Mouse (Mus musculus) MEL (cell line): ENCODE measurements around the gene Mob4. TPM values are rescaled to one million over a fixed set of nuclear protein-coding genes. Genes with fewer than 3 reads are reported as not detected.

ENCODE experiments used
- DNase-seq: peaks from one replicate; pipeline ENCODE4 v3.0.0; 2011; ENCODE audit warnings: low read depth, low spot score
- H3K27ac ChIP-seq: 2 replicates; pipeline ENCODE4 v1.5.1; 2012; ENCODE audit warnings: low read depth, mild to moderate bottlenecking, control low read depth, low read length, moderate library complexity; ENCODE audit not compliant: control insufficient read depth
- H3K27me3 ChIP-seq, 2 experiments: fragments of 150-350 bp in 1 of 2; sonication (generic) in 1 of 2; 2 replicates each; pipeline ENCODE4 v1.6.1; 2012; ENCODE audit warnings: low read length in 2 of 2, mild to moderate bottlenecking in 2 of 2, improper control_type of control experiment in 1 of 2, moderate library complexity in 1 of 2; ENCODE audit not compliant: insufficient read depth in 2 of 2, control insufficient read depth in 1 of 2
- H3K36me3 ChIP-seq, 2 experiments: 2 replicates each; pipeline ENCODE4 v1.6.1; 2012 to 2014; ENCODE audit warnings: low read length in 2 of 2, improper control_type of control experiment in 1 of 2, inconsistent platforms in 1 of 2, mild to moderate bottlenecking in 1 of 2; ENCODE audit not compliant: insufficient read depth in 2 of 2, control insufficient read depth in 1 of 2
- H3K4me1 ChIP-seq, 2 experiments: fragments of 150-350 bp in 1 of 2; sonication (generic) in 1 of 2; 2 replicates each; pipeline ENCODE4 v1.6.1; 2012; ENCODE audit warnings: low read length in 2 of 2, improper control_type of control experiment in 1 of 2, mild to moderate bottlenecking in 1 of 2; ENCODE audit not compliant: insufficient read depth in 2 of 2, control insufficient read depth in 1 of 2
- H3K4me3 ChIP-seq, 2 experiments: fragments of 150-350 bp in 1 of 2; sonication (generic) in 1 of 2; 2 replicates each; pipeline ENCODE4 v1.5.1; 2012; ENCODE audit warnings: low read depth in 2 of 2, low read length in 2 of 2, mild to moderate bottlenecking in 2 of 2, moderate library complexity in 2 of 2, control low read depth in 1 of 2, improper control_type of control experiment in 1 of 2; ENCODE audit not compliant: control insufficient read depth in 1 of 2, insufficient read depth in 1 of 2
- H3K79me2 ChIP-seq: 2 replicates; pipeline ENCODE4 v1.6.1; 2012; ENCODE audit warnings: mild to moderate bottlenecking, low read length, moderate library complexity; ENCODE audit not compliant: control insufficient read depth, poor library complexity, insufficient read depth
- H3K9ac ChIP-seq: 2 replicates; pipeline ENCODE4 v1.6.1; 2012; ENCODE audit warnings: low read depth, mild to moderate bottlenecking, control low read depth, low read length, moderate library complexity; ENCODE audit not compliant: control insufficient read depth, poor library complexity, severe bottlenecking
- H3K9me3 ChIP-seq: fragments of 150-350 bp; sonication (generic); replicated peaks from 2 replicates; pipeline ENCODE4 v1.6.1; 2012; ENCODE audit warnings: mild to moderate bottlenecking, low read length, improper control_type of control experiment, moderate library complexity; ENCODE audit not compliant: insufficient read depth
- BHLHE40 ChIP-seq: IDR thresholded peaks from 2 replicates; pipeline ENCODE4 v1.6.1; 2012; ENCODE audit warnings: low read depth, mild to moderate bottlenecking, inconsistent platforms, low read length, improper control_type of control experiment, borderline replicate concordance
- CHD1 ChIP-seq: IDR thresholded peaks from 2 replicates; pipeline ENCODE4 v1.6.1; 2012; ENCODE audit warnings: low read depth, mild to moderate bottlenecking, inconsistent platforms, low read length, improper control_type of control experiment
- CHD2 ChIP-seq: IDR thresholded peaks from 2 replicates; pipeline ENCODE4 v1.6.1; 2011; ENCODE audit warnings: low read length, improper control_type of control experiment
- CTCF ChIP-seq, 3 experiments: IDR thresholded peaks in 2 of 3; conservative IDR thresholded peaks in 1 of 3; 2 replicates each; pipeline ENCODE4 v1.5.1; 2011 to 2012; ENCODE audit warnings: low read length in 3 of 3, low read depth in 2 of 3, mild to moderate bottlenecking in 2 of 3, improper control_type of control experiment in 1 of 3, inconsistent platforms in 1 of 3, mixed read lengths in 1 of 3, moderate library complexity in 1 of 3; ENCODE audit not compliant: control insufficient read depth in 1 of 3, insufficient read depth in 1 of 3, poor library complexity in 1 of 3, severe bottlenecking in 1 of 3
- E2F4 ChIP-seq: IDR thresholded peaks from 2 replicates; pipeline ENCODE4 v1.6.1; 2011; ENCODE audit warnings: low read depth, low read length, improper control_type of control experiment, borderline replicate concordance
- ELF1 ChIP-seq: IDR thresholded peaks from 2 replicates; pipeline ENCODE4 v1.6.1; 2014; ENCODE audit warnings: low read depth, mild to moderate bottlenecking, inconsistent platforms, low read length, improper control_type of control experiment, moderate library complexity
- EP300 ChIP-seq, 2 experiments: IDR thresholded peaks; 2 replicates each; pipeline ENCODE4 v1.6.1; 2011; ENCODE audit warnings: improper control_type of control experiment in 2 of 2, low read length in 2 of 2, low read depth in 1 of 2, mild to moderate bottlenecking in 1 of 2
- GATA1 ChIP-seq: IDR thresholded peaks from 2 replicates; pipeline ENCODE4 v1.6.1; 2011; ENCODE audit warnings: low read depth, low read length, improper control_type of control experiment
- KAT2A ChIP-seq: conservative IDR thresholded peaks from 2 replicates; pipeline ENCODE4 v1.6.1; 2012; ENCODE audit warnings: low read depth, low read length, improper control_type of control experiment, inconsistent platforms
- MAX ChIP-seq: IDR thresholded peaks from 2 replicates; pipeline ENCODE4 v1.6.1; 2011; ENCODE audit warnings: low read length, improper control_type of control experiment
- MXI1 ChIP-seq: IDR thresholded peaks from 2 replicates; pipeline ENCODE4 v1.6.1; 2011; ENCODE audit warnings: mild to moderate bottlenecking, low read depth, low read length, improper control_type of control experiment
- MYB ChIP-seq: IDR thresholded peaks from 2 replicates; pipeline ENCODE4 v1.6.1; 2011; ENCODE audit warnings: mild to moderate bottlenecking, low read depth, low read length, improper control_type of control experiment
- MYC ChIP-seq: IDR thresholded peaks from 2 replicates; pipeline ENCODE4 v1.6.1; 2011; ENCODE audit warnings: low read depth, mild to moderate bottlenecking, low read length, improper control_type of control experiment, moderate library complexity
- NRF1 ChIP-seq: IDR thresholded peaks from 2 replicates; pipeline ENCODE4 v1.6.1; 2014; ENCODE audit warnings: low read depth, mild to moderate bottlenecking, inconsistent platforms, low read length, improper control_type of control experiment, moderate library complexity; ENCODE audit not compliant: poor library complexity, insufficient read depth, severe bottlenecking
- POLR2A ChIP-seq, 2 experiments: IDR thresholded peaks; 2 replicates each; pipeline ENCODE4 v1.6.1; 2011 to 2012; ENCODE audit warnings: low read length in 2 of 2, mild to moderate bottlenecking in 2 of 2, control low read depth in 1 of 2, improper control_type of control experiment in 1 of 2, low read depth in 1 of 2, moderate library complexity in 1 of 2; ENCODE audit not compliant: control insufficient read depth in 1 of 2, insufficient read depth in 1 of 2, poor library complexity in 1 of 2
- POLR2AphosphoS2 ChIP-seq: IDR thresholded peaks from 2 replicates; pipeline ENCODE4 v1.6.1; 2011; ENCODE audit warnings: low read length, improper control_type of control experiment
- RAD21 ChIP-seq: IDR thresholded peaks from 2 replicates; pipeline ENCODE4 v1.6.1; 2011; ENCODE audit warnings: mild to moderate bottlenecking, low read depth, low read length, improper control_type of control experiment
- RCOR1 ChIP-seq: IDR thresholded peaks from 2 replicates; pipeline ENCODE4 v1.6.1; 2012; ENCODE audit warnings: low read depth, mild to moderate bottlenecking, inconsistent platforms, low read length, improper control_type of control experiment
- SIN3A ChIP-seq: IDR thresholded peaks from 2 replicates; pipeline ENCODE4 v1.6.1; 2012; ENCODE audit warnings: low read length, improper control_type of control experiment, inconsistent platforms
- SMC3 ChIP-seq: IDR thresholded peaks from 2 replicates; pipeline ENCODE4 v1.6.1; 2011; ENCODE audit warnings: low read depth, low read length, improper control_type of control experiment
- TAL1 ChIP-seq: IDR thresholded peaks from 2 replicates; pipeline ENCODE4 v1.6.1; 2012; ENCODE audit warnings: mild to moderate bottlenecking, inconsistent platforms, low read length, moderate library complexity, mixed read lengths
- TBP ChIP-seq: IDR thresholded peaks from 2 replicates; pipeline ENCODE4 v1.8.0; 2011; ENCODE audit warnings: low read depth, low read length, improper control_type of control experiment
- USF1 ChIP-seq: IDR thresholded peaks from 2 replicates; pipeline ENCODE4 v1.6.1; 2014; ENCODE audit warnings: low read depth, mild to moderate bottlenecking, inconsistent platforms, low read length, improper control_type of control experiment, moderate library complexity
- ZC3H11A ChIP-seq: IDR thresholded peaks from 2 replicates; pipeline ENCODE4 v1.6.1; 2012; ENCODE audit warnings: low read depth, mild to moderate bottlenecking, inconsistent platforms, low read length, improper control_type of control experiment
- ZKSCAN1 ChIP-seq: IDR thresholded peaks from 2 replicates; pipeline ENCODE4 v1.6.1; 2012; ENCODE audit warnings: low read depth, mild to moderate bottlenecking, inconsistent platforms, low read length, improper control_type of control experiment, moderate library complexity
- ZMIZ1 ChIP-seq: IDR thresholded peaks from 2 replicates; pipeline ENCODE4 v1.6.1; 2012; ENCODE audit warnings: low read depth, mild to moderate bottlenecking, inconsistent platforms, low read length, improper control_type of control experiment, moderate library complexity
- ZNF384 ChIP-seq: IDR thresholded peaks from 2 replicates; pipeline ENCODE4 v1.6.1; 2012; ENCODE audit warnings: low read depth, mild to moderate bottlenecking, inconsistent platforms, low read length, improper control_type of control experiment
- polyA plus RNA-seq, 2 experiments: library from polyadenylated mRNA; stranded (reverse) in 1 of 2; unstranded in 1 of 2; fragments of >175 nt in 1 of 2; fragments of >200 nt in 1 of 2; gene quantifications; 2 replicates each; pipeline versions ENCODE4 v1.2.1 to v1.2.4; 2012; ENCODE audit warnings: low replicate concordance in 2 of 2, low read depth in 1 of 2; ENCODE audit not compliant: insufficient read length in 2 of 2, insufficient read depth in 1 of 2, missing spikeins in 1 of 2
- total RNA-seq: library from RNA; depleted of rRNA; stranded (reverse); fragments of 300-350 nt; gene quantifications from 2 replicates; pipeline ENCODE4 v1.2.3, GENCODE M21; 2012

Gene Mob4
- total and polyA plus RNA-seq, 3 experiments: 22.0 to 62.1 (median 26.6) TPM

GRCm38 (mm10) chr1:55171361-55172325, 40.6 kb downstream of the Mob4 start:
- no peak overlapping the region for H3K9ac ChIP-seq
- TF ChIP-seq MAX (no peak), MYB (no peak), SIN3A (no peak), MXI1 (no peak), ZKSCAN1 (no peak), ZMIZ1 (no peak), CHD2 (no peak), GATA1 (no peak), EP300 (IDR thresholded peaks at IDR 0.05; ENCODE audit: low read depth in 1 of 2, low read length in 2 of 2) (no peak), KAT2A (no peak), POLR2AphosphoS2 (no peak), CTCF (IDR thresholded peaks at IDR 0.05 in 2 of 3, conservative IDR thresholded peaks at IDR 0.05 in 1 of 3; ENCODE audit: control insufficient read depth in 1 of 3, insufficient read depth in 1 of 3, low read depth in 2 of 3, low read length in 3 of 3, poor library complexity in 1 of 3, severe bottlenecking in 1 of 3) (no peak), CHD1 (no peak), POLR2A (IDR thresholded peaks at IDR 0.05; ENCODE audit: control insufficient read depth in 1 of 2, insufficient read depth in 1 of 2, low read depth in 1 of 2, low read length in 2 of 2, poor library complexity in 1 of 2) (no peak), ZNF384 (no peak), RAD21 (no peak), SMC3 (no peak), MYC (no peak)
- no peaks in the 10 kb centered on the region for H3K4me1 ChIP-seq
- H3K4me3 ChIP-seq: no peak overlapping the region
- no peak for DNase-seq
- H3K27me3 ChIP-seq: no peaks in the 10 kb centered on the region
- H3K36me3 ChIP-seq: no peaks in the 10 kb centered on the region
- H3K79me2 ChIP-seq: no peaks in the 10 kb centered on the region
- H3K27ac ChIP-seq: no peak overlapping the region
- no peaks in the 10 kb centered on the region for H3K9me3 ChIP-seq

- no peaks in the 10 kb centered on the region for H3K36me3 ChIP-seq
- no peaks in the 10 kb centered on the region for H3K79me2 ChIP-seq
- no peaks in the 10 kb centered on the region for H3K9me3 ChIP-seq
- H3K4me3 ChIP-seq: no peak overlapping the region
- no peak overlapping the region for H3K9ac ChIP-seq
- H3K27me3 ChIP-seq: no peaks in the 10 kb centered on the region; a peak in 1 of 4 replicates
- H3K4me1 ChIP-seq: no peaks in the 10 kb centered on the region
- H3K27ac ChIP-seq: no peak overlapping the region
- TF ChIP-seq SMC3 (no peak), RCOR1 (no peak), ELF1 (no peak), NRF1 (no peak), TBP (no peak), BHLHE40 (no peak), USF1 (no peak), ZMIZ1 (no peak), MYC (no peak), KAT2A (no peak), CHD2 (no peak), E2F4 (no peak), SIN3A (no peak), TAL1 (no peak), ZC3H11A (no peak), ZNF384 (no peak)
- TF ChIP-seq, all 39 proteins: peak for 0
- DNase-seq: no peak
Measured at GRCm38 (mm10) chr1:55173720-55174557, 42.9 kb downstream of the Mob4 start.
